Mouse (Mus musculus): ENCODE results near the gene Slc43a2.

GRCm38 (mm10) chr11:75551961-75552441 is 20.5 kb downstream of the Slc43a2 start:
- TF ChIP-seq POLR2A (IDR thresholded peaks at IDR 0.05; ENCODE audit: insufficient read depth, low read depth, low read length) (no peak), CTCF (IDR thresholded peaks at IDR 0.05; ENCODE audit: insufficient read depth, low read depth, low read length) (no peak)

Measured in olfactory bulb, adult 2 months (tissue).